Mouse (Mus musculus) mouse trophoblast stem cell (cell line): ENCODE results near the gene Krtap24-1.

ENCODE experiments used
- in situ Hi-C, 2 experiments: fragments of 300-500 bp; cut with MseI, MboI; formaldehyde crosslinking; loops; 2 replicates in 1 of 2; 3 replicates in 1 of 2; pipeline ENCODE4 v1.15.1; 2025

The Krtap24-1 gene

DNA sequence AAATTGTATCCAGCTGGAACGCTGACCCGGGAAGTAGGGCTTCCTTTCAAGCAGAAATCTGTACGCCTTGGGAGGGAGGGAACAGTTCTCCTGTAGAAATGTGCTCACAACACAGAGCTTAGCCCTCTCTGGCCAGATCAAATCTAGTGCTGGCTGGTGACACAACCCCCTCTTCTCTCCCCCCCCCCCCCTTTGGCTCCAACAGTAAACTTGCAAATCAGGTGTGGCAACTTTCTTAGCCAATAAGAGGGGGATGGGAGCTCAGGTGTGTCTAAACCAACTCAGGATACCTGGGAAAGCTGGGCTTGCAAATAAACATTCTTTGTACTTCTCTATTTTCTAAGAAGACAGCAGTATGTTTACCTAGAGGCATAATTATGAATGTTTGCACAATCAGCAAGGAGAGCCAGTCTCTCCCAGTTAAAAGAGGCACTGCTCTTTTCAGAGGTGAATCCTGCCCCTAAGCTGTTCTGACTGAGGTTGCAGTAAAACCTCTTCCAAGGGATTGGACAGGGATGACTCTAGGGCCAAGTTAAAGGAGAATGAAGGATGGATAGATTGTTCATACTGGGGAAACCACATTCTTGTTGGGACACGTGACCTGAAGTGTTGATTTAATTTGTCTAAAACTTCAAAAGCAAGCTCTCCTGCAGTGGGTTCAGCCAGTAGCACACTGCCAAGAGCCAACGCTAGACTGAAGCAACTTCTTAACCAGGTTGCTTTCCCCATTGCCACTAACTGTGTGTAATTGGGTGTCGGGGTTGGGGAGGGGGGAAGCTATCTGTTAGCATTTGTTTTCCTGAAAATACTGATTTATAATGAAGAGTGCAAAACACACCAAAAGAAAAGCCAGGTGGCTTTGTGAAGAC is 48.8 kb downstream of the Krtap24-1 start, which contains the start of gene Cldn8:
Gene Cldn8, minus strand, starts transcription at position 139 of the 869 bp plus-strand sequence.
- in situ Hi-C loops, result no loop called here

DNA sequence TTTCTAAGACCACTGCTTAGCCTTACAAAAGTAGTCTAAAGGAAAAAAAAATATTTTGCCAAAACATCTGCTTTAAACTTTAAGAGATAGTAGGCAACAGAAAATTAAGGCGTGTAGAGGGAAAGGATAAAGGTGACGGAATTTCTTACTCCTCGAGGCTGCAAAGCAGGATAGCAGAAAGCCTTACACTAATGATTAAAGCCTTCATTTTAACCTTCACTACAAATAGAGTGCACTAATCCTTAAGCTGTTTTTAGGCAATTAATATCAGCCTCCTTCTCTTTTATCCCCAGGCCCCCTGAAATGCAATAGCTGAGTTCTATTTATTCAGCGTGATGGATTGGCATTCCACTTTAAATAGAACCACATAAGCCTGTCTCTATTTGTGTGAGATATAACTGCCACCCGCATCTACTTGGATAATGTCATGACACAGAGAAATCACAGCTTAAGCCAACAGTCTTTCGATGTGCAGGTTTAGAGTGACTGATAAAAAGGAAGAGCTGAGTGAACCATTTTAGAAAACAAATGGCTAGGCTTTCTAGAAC is 50.4 kb downstream of the Krtap24-1 start:
- in situ Hi-C loops, result no loop called here
